Mouse (Mus musculus) spleen, postnatal 4 days (tissue): ENCODE measurements around the gene Trappc5.
A peak's percentile ranks its signal among the peaks of the same experiment; 100 is the strongest.

Source experiments
- DNase-seq, 2 experiments: peaks; one replicate each; pipeline ENCODE4 v3.0.0; 2022; ENCODE audit warnings: low spot score in 2 of 2

Trappc5 gene

GRCm38 (mm10) chr8:3676993-3677579 lies 987 bp downstream of the Trappc5 start:
- no peak for DNase-seq

- no peak for DNase-seq
These were observed 2.7 kb downstream of the Trappc5 start for GRCm38 (mm10) chr8:3678831-3679230.

- no peak for DNase-seq
These were observed 3.1 kb downstream of the Trappc5 start for GRCm38 (mm10) chr8:3679236-3679635.

- DNase-seq, result no peak
These were observed 3.6 kb downstream of the Trappc5 start for GRCm38 (mm10) chr8:3679656-3680055.

DNA sequence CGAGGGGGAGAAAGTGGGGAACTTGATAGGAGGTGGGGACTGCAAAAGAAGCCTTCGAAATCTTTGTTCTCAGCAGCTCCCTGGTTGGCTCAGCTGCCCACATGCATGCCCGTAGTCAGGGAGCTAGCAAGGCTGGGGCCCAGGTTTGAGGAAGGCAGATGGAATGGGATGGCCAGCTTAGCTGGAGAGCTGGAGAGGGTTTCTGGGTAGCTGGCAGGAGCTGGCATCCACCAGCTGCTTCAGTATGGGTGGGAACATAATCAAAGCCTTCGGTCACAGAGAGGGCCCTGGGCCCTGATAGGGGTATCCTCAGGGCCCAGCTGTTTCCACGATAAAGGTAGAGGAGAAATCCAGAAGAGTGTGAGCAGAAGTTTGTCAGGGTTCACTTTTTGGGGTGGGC lies 6.3 kb downstream of the Trappc5 start:
- no peak for DNase-seq

GRCm38 (mm10) chr8:3683408-3684176 lies 7.5 kb downstream of the Trappc5 start:
- no peak for DNase-seq

- DNase-seq, result no peak
These were observed 8.4 kb downstream of the Trappc5 start for GRCm38 (mm10) chr8:3684530-3684929.

DNA sequence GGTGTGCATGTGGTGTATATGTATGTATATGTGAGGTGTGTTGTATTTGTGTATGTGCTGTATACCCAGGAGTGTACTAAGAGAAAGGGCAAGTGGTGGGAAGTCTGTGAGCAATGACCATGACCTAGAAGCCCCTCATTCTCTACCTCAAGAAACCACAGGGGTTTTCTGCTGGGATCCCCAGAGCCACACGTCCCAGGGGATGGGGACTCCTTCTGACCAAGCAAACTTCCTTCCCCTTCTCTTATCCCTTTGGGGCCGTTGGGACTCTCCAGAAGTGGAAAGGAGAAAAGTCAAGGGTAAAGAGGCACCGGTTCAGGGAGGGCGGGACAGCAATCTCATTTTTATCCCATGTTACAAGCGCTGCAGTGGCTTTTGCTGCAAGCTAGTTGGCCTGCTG lies 9.3 kb downstream of the Trappc5 start:
- DNase-seq, result no peak

DNA sequence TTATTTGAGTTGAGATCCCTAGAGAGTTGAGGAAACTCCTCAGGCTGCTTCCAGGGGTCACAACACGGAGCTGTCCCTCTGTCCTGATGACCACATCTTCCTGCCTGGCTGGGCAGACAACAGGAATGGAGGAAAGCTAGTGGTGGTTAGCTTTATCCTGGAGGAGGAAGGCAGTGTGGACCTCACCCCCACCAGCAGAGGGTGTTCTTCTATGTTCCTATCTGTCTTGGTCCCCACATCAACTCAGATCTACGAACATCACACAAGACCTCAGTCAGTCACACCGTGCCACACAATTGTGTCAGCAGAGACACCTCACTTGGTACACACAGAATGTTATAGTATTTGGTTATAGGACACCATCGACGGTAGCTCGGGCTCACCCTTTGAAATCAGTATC lies 11.4 kb downstream of the Trappc5 start:
- DNase-seq, result no peak

DNA sequence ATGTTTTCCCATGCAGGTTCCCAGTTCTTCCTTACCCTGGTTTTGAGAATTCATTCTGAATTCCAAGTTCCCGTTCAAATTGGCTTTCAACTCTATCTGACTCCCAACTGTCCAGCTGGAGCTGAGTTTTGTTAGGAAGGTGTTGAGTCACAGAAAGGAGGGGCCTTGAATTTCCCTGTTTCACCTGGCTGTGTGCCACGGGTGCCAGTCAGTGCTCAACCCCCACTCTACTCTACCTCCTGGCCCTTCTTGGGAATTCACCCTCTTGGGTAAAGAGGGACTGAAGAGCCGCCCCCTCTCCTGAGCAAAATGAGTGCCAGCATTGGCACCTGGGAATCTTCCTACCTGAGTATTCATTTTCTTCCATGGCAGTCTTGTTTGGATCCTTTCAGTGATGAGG lies 14.7 kb downstream of the Trappc5 start:
- DNase-seq, result no peak

DNA sequence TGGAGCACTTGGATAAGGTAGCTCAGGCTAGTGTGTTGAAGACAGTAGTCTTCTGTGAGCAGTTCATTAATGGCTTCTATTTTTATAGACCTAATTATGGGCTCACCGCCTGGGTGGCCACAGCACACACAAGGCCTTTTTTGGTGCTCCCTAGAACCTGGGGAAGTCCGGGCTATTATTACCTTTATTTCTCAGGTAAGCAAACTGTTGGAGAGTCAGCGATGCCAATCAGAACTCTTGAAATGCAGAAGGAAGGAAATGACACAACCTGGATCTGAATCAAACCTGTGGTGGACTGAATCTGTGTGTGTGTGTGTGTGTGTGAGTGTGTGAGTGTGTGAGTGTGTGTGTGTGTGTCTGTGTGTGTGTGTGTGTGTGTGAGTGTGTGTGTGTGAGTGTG lies 18.0 kb downstream of the Trappc5 start, which contains the start of gene Fcer2a:
Gene Fcer2a, minus strand, starts transcription at position 55 of the 400 bp plus-strand sequence.
- DNase-seq, result no peak

GRCm38 (mm10) chr8:3701491-3701890 lies 25.4 kb downstream of the Trappc5 start:
- no peak for DNase-seq

- no peak for DNase-seq
These were observed 29.6 kb downstream of the Trappc5 start for GRCm38 (mm10) chr8:3705711-3706110.

GRCm38 (mm10) chr8:3707611-3708010 lies 31.5 kb downstream of the Trappc5 start:
- peak in 1 of 2 experiments; percentile 57 for DNase-seq

- DNase-seq, result peak in 1 of 2 experiments; percentile 56
These were observed 34.2 kb downstream of the Trappc5 start for GRCm38 (mm10) chr8:3710312-3710711.

GRCm38 (mm10) chr8:3711646-3712045 lies 35.5 kb downstream of the Trappc5 start:
- DNase-seq, result no peak

DNA sequence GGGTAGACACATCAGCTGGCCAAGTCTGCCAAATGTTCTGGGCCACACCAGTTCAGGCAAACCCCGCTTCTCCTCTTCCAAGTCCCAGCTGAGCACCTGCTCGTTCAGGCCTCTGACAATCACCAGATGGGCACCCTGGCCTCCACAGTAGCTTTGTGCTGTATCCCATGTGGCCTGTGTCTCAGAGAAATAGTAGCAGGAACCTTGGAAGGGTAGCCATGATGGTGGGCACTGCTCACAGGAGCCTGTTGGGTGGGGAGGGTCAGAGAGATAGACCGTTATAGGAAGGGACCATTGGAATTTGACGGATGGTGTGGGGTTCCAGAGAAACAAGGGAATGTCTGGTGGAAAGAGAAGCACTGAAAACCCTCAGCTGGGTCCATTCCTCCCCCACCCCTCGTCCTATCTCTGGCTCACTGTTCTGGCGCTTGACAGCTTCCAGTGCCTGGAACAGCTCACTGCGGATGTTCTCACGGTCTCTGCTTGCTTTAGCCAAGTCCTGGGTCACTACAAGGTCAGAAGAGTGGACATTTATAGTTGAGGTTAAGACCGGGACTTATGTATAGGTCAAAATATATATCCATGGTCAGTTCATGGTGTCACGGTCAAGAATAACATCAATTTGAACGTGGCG lies 41.3 kb downstream of the Trappc5 start:
- no peak for DNase-seq

GRCm38 (mm10) chr8:3718559-3718958 lies 42.5 kb downstream of the Trappc5 start:
- peak; percentile 79 to 92 for DNase-seq

GRCm38 (mm10) chr8:3720551-3720950 lies 44.5 kb downstream of the Trappc5 start, which contains the start of gene Clec4g:
TSS of gene Clec4g (minus strand) at chr8:3720651.
- no peak for DNase-seq

DNA sequence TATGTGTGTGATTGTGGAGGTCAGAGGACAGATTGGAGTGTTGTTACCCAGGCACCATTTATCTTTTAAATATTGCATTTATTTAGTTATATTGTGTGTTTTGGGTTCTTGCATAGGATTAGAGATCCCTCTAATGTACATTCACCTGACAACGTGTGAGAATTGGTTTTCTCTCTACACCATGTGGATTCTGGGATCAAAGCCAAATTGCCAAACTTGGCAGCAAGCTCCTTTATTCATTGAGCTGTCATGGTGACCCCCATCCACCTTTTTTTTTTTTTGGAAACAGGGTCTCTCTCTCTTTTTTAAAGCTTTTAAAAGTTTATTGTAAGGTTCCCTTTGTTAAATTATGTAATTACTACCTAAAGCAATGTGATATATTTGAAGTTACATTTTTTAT lies 44.9 kb downstream of the Trappc5 start:
- no peak for DNase-seq
